In the genomic region with DNA sequence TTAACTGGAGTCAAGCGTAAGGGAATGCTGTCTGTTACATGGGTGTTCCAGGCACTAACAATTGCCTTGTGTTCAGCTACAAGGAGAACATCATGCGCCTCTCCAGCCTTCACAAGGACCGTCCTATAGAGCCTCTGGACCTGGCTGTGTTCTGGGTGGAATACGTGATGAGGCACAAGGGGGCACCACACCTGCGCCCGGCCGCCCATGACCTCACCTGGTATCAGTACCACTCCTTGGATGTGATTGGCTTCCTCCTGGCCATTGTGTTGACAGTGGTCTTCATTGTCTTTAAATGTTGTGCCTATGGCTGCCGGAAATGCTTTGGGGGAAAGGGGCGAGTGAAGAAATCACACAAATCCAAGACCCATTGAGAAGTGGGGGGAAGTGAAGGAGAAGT, we compare ENCODE assay signal across 1 mouse cellular context.
TF ChIP-seq lines count a peak whose summit lies in the region.

No protein-coding gene starts in this region.

TF ChIP-seq in CH12.LX, 34 proteins besides CTCF, POLR2A, EP300 and RAD21:
- TF ChIP-seq NRF1 (IDR thresholded peaks at IDR 0.05; ENCODE audit: low read depth, low read length) (no peak), TBP (conservative IDR thresholded peaks at IDR 0.05; ENCODE audit: low read depth, low read length) (no peak), IRF4 (IDR thresholded peaks at IDR 0.05; ENCODE audit: low read depth, low read length) (no peak), MAX (IDR thresholded peaks at IDR 0.05; ENCODE audit: low read length) (no peak)
